9 mouse cellular contexts compared by ENCODE assay signal in the genomic region with DNA sequence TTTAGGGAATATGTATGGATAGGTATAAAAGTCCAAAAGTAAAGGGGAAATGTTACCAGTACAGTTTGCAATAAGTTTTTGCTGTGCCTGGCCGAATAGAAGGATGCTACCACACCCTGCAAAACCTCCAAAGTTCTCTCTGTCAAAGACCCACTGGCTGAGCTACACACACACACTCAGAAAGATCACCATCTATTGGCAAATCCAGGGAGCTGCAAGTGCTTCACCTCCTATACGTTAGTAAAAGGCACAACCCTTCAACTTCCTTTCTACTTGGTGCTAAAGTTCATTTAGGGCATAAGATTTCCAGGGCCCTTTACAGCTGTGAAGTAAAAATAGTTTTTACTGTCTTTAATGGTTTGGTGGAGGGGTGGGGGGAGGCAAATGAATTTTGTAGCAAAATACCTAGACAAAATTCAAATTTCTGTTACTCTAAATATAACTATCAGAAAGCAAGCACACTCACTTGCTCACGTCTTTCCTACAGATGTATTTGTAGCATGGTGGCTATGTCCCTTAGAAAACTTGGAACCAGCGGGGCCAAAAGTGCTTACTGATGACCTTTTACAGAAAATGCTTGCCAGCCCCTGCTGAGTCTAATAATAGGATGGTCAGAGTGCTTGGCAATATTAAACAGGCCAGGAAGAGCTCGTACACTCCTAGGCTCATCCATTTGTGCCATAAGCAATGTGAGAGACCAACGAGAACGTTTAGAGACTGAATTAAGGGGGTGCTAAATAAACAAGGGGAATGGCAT. TPM values are rescaled to one million over a fixed set of nuclear protein-coding genes. Genes with fewer than 3 reads are reported as not detected.
DNase-seq lines count a peak whose midpoint lies in the region; ATAC-seq and TF ChIP-seq lines count a peak whose summit lies in the region.
"Had no signal": no experiment of that assay in that cellular context is flagged by ENCODE, and none has a peak within 500 bp of the region (broad histone marks: within the 10 kb centered on the region; RNA-seq: fewer than 3 reads in every experiment).

No protein-coding gene starts in this region.

- no peak overlapping the region for H3K4me2 ChIP-seq in limb, embryonic 12.5 days
- H3K4me2 ChIP-seq in heart, embryonic 14.5 days (ENCODE audit: low read length), result peak overlapping the region; percentile 3; the same call in 1 of the 2 replicates
- H3K4me2 ChIP-seq: midbrain, embryonic 12.5 days had no signal

- no peak for TF ChIP-seq POLR2A in small intestine, adult 2 months (IDR thresholded peaks at IDR 0.05; ENCODE audit: low read depth, low read length)

- no peak for TF ChIP-seq CTCF in small intestine, adult 2 months (IDR thresholded peaks at IDR 0.05; ENCODE audit: extremely low read depth, insufficient read length, insufficient replicate concordance, low read depth, low read length)

- DNase-seq in limb, embryonic 10.5 days (ENCODE audit: low spot score), result no peak
- peak; percentile 72 for DNase-seq in adipocyte (ENCODE audit: low spot score)
- DNase-seq in testis, postnatal 14 days (ENCODE audit: low spot score), result no peak
- DNase-seq in urinary bladder, postnatal 14 days (ENCODE audit: low spot score), result no peak

- H3K4me3 ChIP-seq in limb, embryonic 12.5 days (replicated peaks), result no peak overlapping the region
- no peak overlapping the region for H3K4me3 ChIP-seq in limb, embryonic 10.5 days
- H3K4me3 ChIP-seq in heart, embryonic 14.5 days (ENCODE audit: control insufficient read depth in 1 of 2, insufficient read depth in 1 of 2, low read depth in 1 of 2, low read length in 2 of 2), result no peak overlapping the region
- no peak overlapping the region for H3K4me3 ChIP-seq in small intestine, adult 2 months (ENCODE audit: low read depth, low read length)
- H3K4me3 ChIP-seq: erythroblast, embryonic 14.5 days; midbrain, embryonic 12.5 days had no signal

- no peaks in the 10 kb centered on the region for H3K36me3 ChIP-seq in limb, embryonic 12.5 days
- H3K36me3 ChIP-seq in limb, embryonic 10.5 days, result no peaks in the 10 kb centered on the region
- H3K36me3 ChIP-seq in heart, embryonic 14.5 days (ENCODE audit: control insufficient read depth, insufficient read depth, low read length), result no peaks in the 10 kb centered on the region
- H3K36me3 ChIP-seq in small intestine, adult 2 months (ENCODE audit: control insufficient read depth, insufficient read depth, low read length), result no peaks in the 10 kb centered on the region
- H3K36me3 ChIP-seq: midbrain, embryonic 12.5 days had no signal

- no peaks in the 10 kb centered on the region for H3K27me3 ChIP-seq in limb, embryonic 12.5 days
- H3K27me3 ChIP-seq in limb, embryonic 10.5 days (ENCODE audit: low read depth, poor library complexity, severe bottlenecking), result no peaks in the 10 kb centered on the region
- no peaks in the 10 kb centered on the region for H3K27me3 ChIP-seq in heart, embryonic 14.5 days (ENCODE audit: control insufficient read depth, insufficient read depth, low read length)
- no peaks in the 10 kb centered on the region for H3K27me3 ChIP-seq in small intestine, adult 2 months (ENCODE audit: control insufficient read depth, insufficient read depth, low read length)
- H3K27me3 ChIP-seq: midbrain, embryonic 12.5 days had no signal

- no peaks in the 10 kb centered on the region for H3K9me3 ChIP-seq in limb, embryonic 12.5 days
- no peaks in the 10 kb centered on the region for H3K9me3 ChIP-seq in limb, embryonic 10.5 days (replicated peaks)
- H3K9me3 ChIP-seq in heart, embryonic 14.5 days (ENCODE audit: control insufficient read depth, low read length), result no peaks in the 10 kb centered on the region
- H3K9me3 ChIP-seq: midbrain, embryonic 12.5 days had no signal

- H3K27ac ChIP-seq in limb, embryonic 12.5 days, result 0 out of 2 replicates have a peak overlapping the region, but pooled peaks have one; percentile 17
- H3K27ac ChIP-seq in limb, embryonic 10.5 days, result no peak overlapping the region
- peak overlapping the region; percentile 78 to 96 for H3K27ac ChIP-seq in heart, embryonic 14.5 days (replicated peaks in 1 of 2; ENCODE audit: control insufficient read depth in 1 of 2, insufficient read depth in 1 of 2, low read depth in 2 of 2, low read length in 2 of 2)
- 0 out of 2 replicates have a peak overlapping the region, but pooled peaks have one; percentile 38 for H3K27ac ChIP-seq in small intestine, adult 2 months (ENCODE audit: insufficient read depth, low read depth, low read length)
- H3K27ac ChIP-seq: midbrain, embryonic 12.5 days had no signal

- WGBS in limb, embryonic 12.5 days, result 67% methylated on average over 7 of the region's 7 CpGs
- WGBS in limb, embryonic 10.5 days, result 72% methylated on average over 7 of the region's 7 CpGs
- 22% methylated on average over 7 of the region's 7 CpGs for WGBS in heart, embryonic 14.5 days
- 54% methylated on average over 7 of the region's 7 CpGs for WGBS in small intestine, adult 2 months

- peaks cover 15% of the 10 kb centered on the region for H3K4me1 ChIP-seq in limb, embryonic 12.5 days (replicated peaks)
- peaks cover 18% of the 10 kb centered on the region for H3K4me1 ChIP-seq in limb, embryonic 10.5 days
- peaks cover 11 to 28% of the 10 kb centered on the region in 2 experiments for H3K4me1 ChIP-seq in heart, embryonic 14.5 days (ENCODE audit: control insufficient read depth in 2 of 2, insufficient read depth in 2 of 2, low read length in 2 of 2)
- H3K4me1 ChIP-seq in small intestine, adult 2 months (ENCODE audit: control insufficient read depth, insufficient read depth, insufficient read length, low read length), result peaks cover 6% of the 10 kb centered on the region

- no peak overlapping the region for H3K9ac ChIP-seq in limb, embryonic 12.5 days (replicated peaks)
- H3K9ac ChIP-seq in heart, embryonic 14.5 days (ENCODE audit: low read length), result no peak overlapping the region
- H3K9ac ChIP-seq: midbrain, embryonic 12.5 days had no signal

- ATAC-seq in limb, embryonic 12.5 days (ENCODE audit: insufficient number of reproducible peaks, insufficient read depth, low FRiP score, low TSS enrichment, low read depth), result no peak
- no peak for ATAC-seq in heart, embryonic 14.5 days (ENCODE audit: insufficient number of reproducible peaks, insufficient read depth, low FRiP score, low read depth)

RNA-seq across cellular contexts. Expression of a gene that starts 2.4 kb away (rescaled TPM):
- polyA plus RNA-seq in limb, embryonic 12.5 days (2016; fragmentation: Nextera tagmentation; extraction: Ambion mirVana), result 38.3 and 39.3 TPM in 2 replicates
- 27.0 and 32.0 TPM in 2 replicates for polyA plus RNA-seq in limb, embryonic 10.5 days (2016; fragmentation: Nextera tagmentation; extraction: Ambion mirVana)
- 65.1 and 69.2 TPM in 2 replicates for polyA plus RNA-seq in heart, embryonic 14.5 days (2014; fragmentation: Nextera tagmentation; extraction: Ambion mirVana)
- polyA plus RNA-seq in small intestine, adult 2 months (2012; rRNA removed), result 2.7 and 6.9 TPM in 2 replicates

RNA-seq across cellular contexts. Expression of a gene that starts 52.9 kb away (rescaled TPM):
- 5.1 and 5.2 TPM in 2 replicates for polyA plus RNA-seq in limb, embryonic 12.5 days (2016; fragmentation: Nextera tagmentation; extraction: Ambion mirVana)
- polyA plus RNA-seq in limb, embryonic 10.5 days (2016; fragmentation: Nextera tagmentation; extraction: Ambion mirVana), result 0.24 and 0.35 TPM in 2 replicates
- 136 and 147 TPM in 2 replicates for polyA plus RNA-seq in heart, embryonic 14.5 days (2014; fragmentation: Nextera tagmentation; extraction: Ambion mirVana)
- 0.04 TPM in 1 of 2 replicates, not detected in the other for polyA plus RNA-seq in small intestine, adult 2 months (2012; rRNA removed)
- polyA plus RNA-seq: erythroblast, embryonic 14.5 days had no signal

RNA-seq across cellular contexts. Expression of a gene that starts 53.5 kb away (rescaled TPM):
- polyA plus RNA-seq in limb, embryonic 12.5 days (2016; fragmentation: Nextera tagmentation; extraction: Ambion mirVana), result not detected in 2 replicates
- 0.19 TPM in 1 of 2 replicates, not detected in the other for polyA plus RNA-seq in limb, embryonic 10.5 days (2016; fragmentation: Nextera tagmentation; extraction: Ambion mirVana)
- 0.14 TPM in 1 of 2 replicates, not detected in the other for polyA plus RNA-seq in heart, embryonic 14.5 days (2014; fragmentation: Nextera tagmentation; extraction: Ambion mirVana)
- 1.3 and 1.9 TPM in 2 replicates for polyA plus RNA-seq in small intestine, adult 2 months (2012; rRNA removed)
- polyA plus RNA-seq: erythroblast, embryonic 14.5 days; midbrain, embryonic 12.5 days had no signal

Comparison
In these comparisons a context has a peak if more than half of its experiments do, and no peak if none do; other contexts are left out.
1. RNA of a gene that starts 52.9 kb away (polyA plus RNA-seq): 136 to 147 TPM in heart, embryonic 14.5 days; 5.1 to 5.2 TPM in limb, embryonic 12.5 days, 0.24 to 0.35 TPM in limb, embryonic 10.5 days and 0.04 TPM in small intestine, adult 2 months; every median in the first group is over 10 times any median in the second.